Mouse (Mus musculus): ENCODE measurements at regions not wholly inside any gene's neighbourhood (a gene's known extent, or its start where the extent isn't known, plus 50 kb on each side); places are given as distances from the start of the nearest gene placed in this dataset.
"Not testable (repeated sequence)": the region's sequence is repeated elsewhere in the genome, so short reads cannot be mapped to it uniquely, and the experiment has no call there.

- intact Hi-C loops (cut with DNase I): no loop called here
These were observed 363.5 kb upstream of the Ptger4 start for GRCm38 (mm10) chr15:5607533-5607932.

GRCm38 (mm10) chr15:5623021-5623420 is 379.0 kb upstream of the Ptger4 start:
- intact Hi-C loops (cut with DNase I): no loop called here

- intact Hi-C loops (cut with DNase I): no loop called here
These were observed 381.4 kb upstream of the Ptger4 start for GRCm38 (mm10) chr15:5625367-5625766.

- intact Hi-C loops (cut with DNase I): no loop called here
These were observed 402.7 kb upstream of the Ptger4 start for GRCm38 (mm10) chr15:5646673-5647072.

- intact Hi-C loops (cut with DNase I): no loop called here
These were observed 414.8 kb upstream of the Ptger4 start for GRCm38 (mm10) chr15:5658796-5659195.

GRCm38 (mm10) chr15:5660819-5661218 is 416.8 kb upstream of the Ptger4 start:
- intact Hi-C loops (cut with DNase I): no loop called here

- intact Hi-C loops (cut with DNase I): no loop called here
These were observed 427.8 kb upstream of the Ptger4 start for GRCm38 (mm10) chr15:5671781-5672180.

GRCm38 (mm10) chr15:5676704-5677103 is 432.7 kb upstream of the Ptger4 start:
- intact Hi-C loops (cut with DNase I): no loop called here

GRCm38 (mm10) chr15:5693810-5694209 is 449.8 kb upstream of the Ptger4 start:
- intact Hi-C loops (cut with DNase I): no loop called here

- intact Hi-C loops (cut with DNase I): no loop called here
These were observed 451.0 kb upstream of the Ptger4 start for GRCm38 (mm10) chr15:5695015-5695414.

- intact Hi-C loops (cut with DNase I): no loop called here
These were observed 464.5 kb upstream of the Ptger4 start for GRCm38 (mm10) chr15:5708454-5708853.

- intact Hi-C loops (cut with DNase I): no loop called here
These were observed 496.7 kb upstream of the Ptger4 start for GRCm38 (mm10) chr15:5740658-5741057.

- intact Hi-C loops (cut with DNase I): no loop called here
These were observed 499.9 kb upstream of the Ptger4 start for GRCm38 (mm10) chr15:5743893-5744292.

- intact Hi-C loops (cut with DNase I): no loop called here
These were observed 514.7 kb upstream of the Ptger4 start for GRCm38 (mm10) chr15:5758690-5759089.

- intact Hi-C loops (cut with DNase I): no loop called here
These were observed 518.2 kb upstream of the Ptger4 start for GRCm38 (mm10) chr15:5762216-5762615.

GRCm38 (mm10) chr15:5777074-5777473 is 522.5 kb upstream of the Dab2 start:
- intact Hi-C loops (cut with DNase I): no loop called here

- intact Hi-C loops (cut with DNase I): no loop called here
These were observed 499.7 kb upstream of the Dab2 start for GRCm38 (mm10) chr15:5799917-5800316.

- intact Hi-C loops (cut with DNase I): no loop called here
These were observed 488.3 kb upstream of the Dab2 start for GRCm38 (mm10) chr15:5811154-5811732.

- intact Hi-C loops (cut with DNase I): no loop called here
These were observed 487.6 kb upstream of the Dab2 start for GRCm38 (mm10) chr15:5811958-5812357.

GRCm38 (mm10) chr15:5817901-5818576 is 481.5 kb upstream of the Dab2 start:
- intact Hi-C loops (cut with DNase I): no loop called here

- intact Hi-C loops (cut with DNase I): no loop called here
These were observed 459.6 kb upstream of the Dab2 start for GRCm38 (mm10) chr15:5839963-5840362.

GRCm38 (mm10) chr15:5841369-5842149 is 458.0 kb upstream of the Dab2 start:
- intact Hi-C loops (cut with DNase I): not testable (repeated sequence)
